Comparison of ENCODE assay signal across 7 mouse cellular contexts in genomic region chr10:95139645-95140044, GRCm38 (mm10).
DNase-seq lines count a peak whose midpoint lies in the region; ATAC-seq lines count a peak whose summit lies in the region.

No protein-coding gene starts in this region.

- no peak overlapping the region for H3K4me3 ChIP-seq in hindbrain, embryonic 13.5 days

- peak; percentile 38 to 48 for DNase-seq in right cerebral cortex, postnatal 10 days (ENCODE audit: low spot score in 2 of 2)
- DNase-seq in right cerebral cortex, postnatal 25 days, result no peak
- DNase-seq in gastrocnemius, postnatal 14 days, result peak; percentile 76
- DNase-seq in testis, postnatal 14 days (ENCODE audit: low spot score), result peak; percentile 29
- no peak for DNase-seq in natural killer cell, adult 2 months (ENCODE audit: low spot score in 2 of 2)
- DNase-seq in kidney, postnatal 10 days, result no peak

- no peaks in the 10 kb centered on the region for H3K27me3 ChIP-seq in hindbrain, embryonic 13.5 days

- no peak overlapping the region for H3K9ac ChIP-seq in hindbrain, embryonic 13.5 days

- intact Hi-C loops in gastrocnemius, postnatal 14 days (cut with DNase I; ENCODE audit: low total_unique reads), result no loop called here

- peak overlapping the region; percentile 53; the same call in 1 of the 2 replicates for H3K27ac ChIP-seq in hindbrain, embryonic 13.5 days

- ATAC-seq in hindbrain, embryonic 13.5 days (ENCODE audit: low FRiP score), result no peak

- no peaks in the 10 kb centered on the region for H3K9me3 ChIP-seq in hindbrain, embryonic 13.5 days

- no peak overlapping the region for H3K4me2 ChIP-seq in hindbrain, embryonic 13.5 days

- 68% methylated on average over 8 of the region's 8 CpGs for WGBS in hindbrain, embryonic 13.5 days

- no peaks in the 10 kb centered on the region for H3K36me3 ChIP-seq in hindbrain, embryonic 13.5 days

- H3K4me1 ChIP-seq in hindbrain, embryonic 13.5 days (replicated peaks), result peaks cover 32% of the 10 kb centered on the region

Comparison
In these comparisons a context has a peak if more than half of its experiments do, and no peak if none do; other contexts are left out.
1. DNase-seq: peak in right cerebral cortex, postnatal 10 days (2 of 2), gastrocnemius, postnatal 14 days (single experiment) and testis, postnatal 14 days (single experiment); none in right cerebral cortex, postnatal 25 days (single experiment), natural killer cell, adult 2 months (0 of 2) and kidney, postnatal 10 days (single experiment).